13 mouse cellular contexts compared by ENCODE assay signal in genomic region chr7:109669426-109670170, GRCm38 (mm10). TPM values are rescaled to one million over a fixed set of nuclear protein-coding genes. Genes with fewer than 3 reads are reported as not detected.
DNase-seq lines count a peak whose midpoint lies in the region; ATAC-seq and TF ChIP-seq lines count a peak whose summit lies in the region.
"Had no signal": no experiment of that assay in that cellular context is flagged by ENCODE, and none has a peak within 500 bp of the region (broad histone marks: within the 10 kb centered on the region; RNA-seq: fewer than 3 reads in every experiment).

No protein-coding gene starts in this region.

- no peaks in the 10 kb centered on the region for H3K9me3 ChIP-seq in heart, embryonic 13.5 days
- no peaks in the 10 kb centered on the region for H3K9me3 ChIP-seq in lung, embryonic 14.5 days (ENCODE audit: low read depth, low read length)
- H3K9me3 ChIP-seq in hindbrain, embryonic 16.5 days (ENCODE audit: control insufficient read depth, low read length): no peaks in the 10 kb centered on the region
- no peaks in the 10 kb centered on the region for H3K9me3 ChIP-seq in neural tube, embryonic 15.5 days (replicated peaks)
- H3K9me3 ChIP-seq: forebrain, embryonic 12.5 days had no signal

- 64% methylated on average over 5 of the region's 5 CpGs for WGBS in heart, embryonic 13.5 days
- WGBS in lung, embryonic 14.5 days: 57% methylated on average over 5 of the region's 5 CpGs
- 85% methylated on average over 5 of the region's 5 CpGs for WGBS in hindbrain, embryonic 16.5 days
- 88% methylated on average over 5 of the region's 5 CpGs for WGBS in neural tube, embryonic 15.5 days

- peak overlapping the region; percentile 74 for H3K4me2 ChIP-seq in heart, embryonic 13.5 days
- peak overlapping the region; percentile 71 for H3K4me2 ChIP-seq in lung, embryonic 14.5 days
- peak overlapping the region; percentile 25; the same call in 1 of the 2 replicates for H3K4me2 ChIP-seq in hindbrain, embryonic 16.5 days (ENCODE audit: low read length)
- peak overlapping the region; percentile 13; the same call in 1 of the 2 replicates for H3K4me2 ChIP-seq in neural tube, embryonic 15.5 days
- H3K4me2 ChIP-seq: forebrain, embryonic 12.5 days had no signal

- peak overlapping the region; percentile 74 for H3K4me3 ChIP-seq in heart, embryonic 13.5 days
- H3K4me3 ChIP-seq in lung, embryonic 14.5 days (ENCODE audit: low read depth, low read length): peak overlapping the region; percentile 74
- no peak overlapping the region for H3K4me3 ChIP-seq in hindbrain, embryonic 16.5 days (ENCODE audit: low read length)
- no peak overlapping the region for H3K4me3 ChIP-seq in neural tube, embryonic 15.5 days (replicated peaks)
- H3K4me3 ChIP-seq: forebrain, embryonic 12.5 days had no signal

- TF ChIP-seq CTCF in lung, embryonic 14.5 days (IDR thresholded peaks at IDR 0.05; ENCODE audit: low read depth): no peak

- H3K9ac ChIP-seq in heart, embryonic 13.5 days: no peak overlapping the region
- peak overlapping the region; percentile 13; the same call in 1 of the 2 replicates for H3K9ac ChIP-seq in lung, embryonic 14.5 days
- no peak overlapping the region for H3K9ac ChIP-seq in hindbrain, embryonic 16.5 days (ENCODE audit: low read depth, low read length)
- H3K9ac ChIP-seq in neural tube, embryonic 15.5 days (replicated peaks): no peak overlapping the region
- H3K9ac ChIP-seq: forebrain, embryonic 12.5 days had no signal

- intact Hi-C loops in heart, postnatal 36 days (cut with DNase I): loop anchor here (10.0 kb wide), 1 partner anchor 145 kb away; no protein-coding TSS in a partner anchor

- H3K4me1 ChIP-seq in heart, embryonic 13.5 days: peaks cover 44% of the 10 kb centered on the region
- H3K4me1 ChIP-seq in lung, embryonic 14.5 days (ENCODE audit: insufficient read depth): peaks cover 11% of the 10 kb centered on the region
- peaks cover 6% of the 10 kb centered on the region for H3K4me1 ChIP-seq in hindbrain, embryonic 16.5 days (ENCODE audit: control insufficient read depth, insufficient read depth, low read depth, low read length)
- H3K4me1 ChIP-seq in neural tube, embryonic 15.5 days: peaks cover 9% of the 10 kb centered on the region; the same call in 1 of the 2 replicates

- no peaks in the 10 kb centered on the region for H3K27me3 ChIP-seq in heart, embryonic 13.5 days (replicated peaks)
- no peaks in the 10 kb centered on the region for H3K27me3 ChIP-seq in lung, embryonic 14.5 days (ENCODE audit: insufficient read depth, low read length)
- no peaks in the 10 kb centered on the region for H3K27me3 ChIP-seq in hindbrain, embryonic 16.5 days (replicated peaks; ENCODE audit: control insufficient read depth, insufficient read depth, low read length)
- no peaks in the 10 kb centered on the region for H3K27me3 ChIP-seq in neural tube, embryonic 15.5 days (replicated peaks)
- H3K27me3 ChIP-seq: forebrain, embryonic 12.5 days had no signal

- H3K36me3 ChIP-seq in heart, embryonic 13.5 days: no peaks in the 10 kb centered on the region
- no peaks in the 10 kb centered on the region for H3K36me3 ChIP-seq in lung, embryonic 14.5 days (ENCODE audit: insufficient read depth)
- H3K36me3 ChIP-seq in hindbrain, embryonic 16.5 days (ENCODE audit: control insufficient read depth, insufficient read depth, low read length): no peaks in the 10 kb centered on the region
- no peaks in the 10 kb centered on the region for H3K36me3 ChIP-seq in neural tube, embryonic 15.5 days
- H3K36me3 ChIP-seq: forebrain, embryonic 12.5 days had no signal

- no peak overlapping the region for H3K27ac ChIP-seq in heart, embryonic 13.5 days (replicated peaks)
- H3K27ac ChIP-seq in lung, embryonic 14.5 days (ENCODE audit: low read depth): no peak overlapping the region
- no peak overlapping the region for H3K27ac ChIP-seq in hindbrain, embryonic 16.5 days (ENCODE audit: low read depth, low read length)
- no peak overlapping the region for H3K27ac ChIP-seq in neural tube, embryonic 15.5 days (replicated peaks)
- H3K27ac ChIP-seq: forebrain, embryonic 12.5 days had no signal

- no peak for DNase-seq in heart, postnatal 36 days
- DNase-seq in lung, embryonic 14.5 days: no peak
- no peak for DNase-seq in lung, postnatal 36 days
- DNase-seq in urinary bladder, postnatal 36 days (ENCODE audit: low spot score in 2 of 2): no peak
- no peak for DNase-seq in layer of hippocampus, adult 9-11 months
- DNase-seq: cerebellum, adult 2 months; thymus, postnatal 36 days had no signal

- ATAC-seq in heart, embryonic 13.5 days (ENCODE audit: extremely low read depth, insufficient number of reproducible peaks, low FRiP score, low TSS enrichment): no peak
- no peak for ATAC-seq in lung, embryonic 14.5 days (ENCODE audit: insufficient read depth)
- no peak for ATAC-seq in hindbrain, embryonic 16.5 days
- ATAC-seq in neural tube, embryonic 15.5 days (ENCODE audit: low FRiP score): no peak
- ATAC-seq: activated CD4-positive, CD25-positive, alpha-beta regulatory T cell, adult 4 months had no signal

RNA-seq across cellular contexts. Expression of gene St5, which starts 33.8 kb away (rescaled TPM):
- 30.2 and 30.6 TPM in 2 replicates for polyA plus RNA-seq in heart, embryonic 13.5 days (2015; fragmentation: Nextera tagmentation; extraction: Ambion mirVana)
- total RNA-seq in heart, postnatal 36 days (2021): 10 to 100 TPM; 23.4 to 31.9 TPM
- 67.4 and 68.6 TPM in 2 replicates for polyA plus RNA-seq in lung, embryonic 14.5 days (2014; fragmentation: Nextera tagmentation; extraction: Ambion mirVana)
- polyA plus RNA-seq in hindbrain, embryonic 16.5 days (2015; fragmentation: Nextera tagmentation; extraction: Ambion mirVana): 21.3 and 27.5 TPM in 2 replicates
- polyA plus RNA-seq in neural tube, embryonic 15.5 days (2015; fragmentation: Nextera tagmentation; extraction: Ambion mirVana): 18.2 and 29.3 TPM in 2 replicates

RNA-seq across cellular contexts. Expression of gene Akip1, which starts 33.9 kb away (rescaled TPM):
- polyA plus RNA-seq in heart, embryonic 13.5 days (2015; fragmentation: Nextera tagmentation; extraction: Ambion mirVana): 29.4 and 33.8 TPM in 2 replicates
- total RNA-seq in heart, postnatal 36 days (2021): 10 to 100 TPM; 11.4 to 16.0 TPM
- polyA plus RNA-seq in lung, embryonic 14.5 days (2014; fragmentation: Nextera tagmentation; extraction: Ambion mirVana): 32.4 and 33.7 TPM in 2 replicates
- 16.7 and 17.7 TPM in 2 replicates for polyA plus RNA-seq in hindbrain, embryonic 16.5 days (2015; fragmentation: Nextera tagmentation; extraction: Ambion mirVana)
- 16.2 and 21.7 TPM in 2 replicates for polyA plus RNA-seq in neural tube, embryonic 15.5 days (2015; fragmentation: Nextera tagmentation; extraction: Ambion mirVana)

RNA-seq across cellular contexts. Expression of gene BC051019, which starts 54.1 kb away (rescaled TPM):
- polyA plus RNA-seq in heart, embryonic 13.5 days (2015; fragmentation: Nextera tagmentation; extraction: Ambion mirVana): 0.09 and 0.12 TPM in 2 replicates
- not detected for total RNA-seq in heart, postnatal 36 days (2021)
- 0.38 TPM in 1 of 2 replicates, not detected in the other for polyA plus RNA-seq in lung, embryonic 14.5 days (2014; fragmentation: Nextera tagmentation; extraction: Ambion mirVana)
- polyA plus RNA-seq in hindbrain, embryonic 16.5 days (2015; fragmentation: Nextera tagmentation; extraction: Ambion mirVana): 0.28 and 0.31 TPM in 2 replicates
- polyA plus RNA-seq in neural tube, embryonic 15.5 days (2015; fragmentation: Nextera tagmentation; extraction: Ambion mirVana): not detected in 2 replicates
- total RNA-seq: left cerebral cortex, postnatal 36 days had no signal
- polyA plus RNA-seq: forebrain, embryonic 12.5 days had no signal

Comparison
In these comparisons a context has a peak if more than half of its experiments do, and no peak if none do; other contexts are left out.
1. H3K4me2 ChIP-seq: peak in every context shown above with its lines; median percentile 74 in heart, embryonic 13.5 days; 71 in lung, embryonic 14.5 days; 25 in hindbrain, embryonic 16.5 days; 13 in neural tube, embryonic 15.5 days.
2. H3K4me3 ChIP-seq: peak in heart, embryonic 13.5 days (single experiment) and lung, embryonic 14.5 days (single experiment); none in hindbrain, embryonic 16.5 days (single experiment) and neural tube, embryonic 15.5 days (single experiment).